Mouse (Mus musculus) limb, embryonic 11.5 days (tissue): ENCODE measurements around the gene Pou5f1. TPM values are rescaled to one million over a fixed set of nuclear protein-coding genes. Genes with fewer than 3 reads are reported as not detected.

Experiments used
- ATAC-seq: fragments of 200-750 bp; cut with Nextera tagmentation; 2 replicates; pipeline ENCODE4 v1.8.0; 2017; ENCODE audit warnings: low read depth; ENCODE audit not compliant: insufficient number of reproducible peaks, low FRiP score, low TSS enrichment
- DNase-seq: peaks from one replicate; pipeline ENCODE4 v3.0.0-alpha.2; 2015; ENCODE audit warnings: low spot score
- H3K27ac ChIP-seq: fragments of 300-500 bp; sonication (generic); replicated peaks from 2 replicates; pipeline ENCODE4 v1.5.1; 2014; ENCODE audit warnings: low read depth, mild to moderate bottlenecking, low read length
- H3K27me3 ChIP-seq: fragments of 300-500 bp; sonication (generic); 2 replicates; pipeline ENCODE4 v1.6.1; 2014; ENCODE audit warnings: mild to moderate bottlenecking, low read length, mixed read lengths; ENCODE audit not compliant: control insufficient read depth, insufficient read depth
- H3K36me3 ChIP-seq: fragments of 300-500 bp; sonication (generic); 2 replicates; pipeline ENCODE4 v1.6.1; 2014; ENCODE audit warnings: mild to moderate bottlenecking, low read length, moderate library complexity, mixed read lengths; ENCODE audit not compliant: control insufficient read depth, insufficient read depth
- H3K4me1 ChIP-seq: fragments of 300-500 bp; sonication (generic); 2 replicates; pipeline ENCODE4 v1.6.1; 2014; ENCODE audit warnings: low read length, mixed read lengths; ENCODE audit not compliant: control insufficient read depth, insufficient read depth
- H3K4me2 ChIP-seq: fragments of 300-500 bp; sonication (generic); 2 replicates; pipeline ENCODE4 v1.6.1; 2014; ENCODE audit warnings: low read depth, mild to moderate bottlenecking, moderate library complexity; ENCODE audit not compliant: severe bottlenecking
- H3K4me3 ChIP-seq: fragments of 300-500 bp; sonication (generic); 2 replicates; pipeline ENCODE4 v1.5.1; 2014; ENCODE audit warnings: low read depth, low read length
- H3K9ac ChIP-seq: fragments of 300-500 bp; sonication (generic); 2 replicates; pipeline ENCODE4 v1.6.1; 2014; ENCODE audit warnings: mild to moderate bottlenecking, low read length
- H3K9me3 ChIP-seq: fragments of 300-500 bp; sonication (generic); 2 replicates; pipeline ENCODE4 v1.6.1; 2016; ENCODE audit warnings: low read length; ENCODE audit not compliant: control insufficient read depth
- WGBS: fragments of 180-500 bp; shearing (Covaris S2); extraction: QIAGEN DNeasy Blood & Tissue Kit; methylation state at CpG from one replicate; pipeline ENCODE4 v1.1.7; 2014; 5-methylcytosine and 5-hydroxymethylcytosine counted together
- polyA plus RNA-seq: library from polyadenylated mRNA; unstranded; fragments of >200 nt; fragmentation: Nextera tagmentation; extraction: Ambion mirVana; gene quantifications from 2 replicates; pipeline ENCODE4 v1.2.1, GENCODE M21; 2014

The Pou5f1 gene
- polyA plus RNA-seq, 1 experiment from 2014 or later, result 0.11 TPM

DNA sequence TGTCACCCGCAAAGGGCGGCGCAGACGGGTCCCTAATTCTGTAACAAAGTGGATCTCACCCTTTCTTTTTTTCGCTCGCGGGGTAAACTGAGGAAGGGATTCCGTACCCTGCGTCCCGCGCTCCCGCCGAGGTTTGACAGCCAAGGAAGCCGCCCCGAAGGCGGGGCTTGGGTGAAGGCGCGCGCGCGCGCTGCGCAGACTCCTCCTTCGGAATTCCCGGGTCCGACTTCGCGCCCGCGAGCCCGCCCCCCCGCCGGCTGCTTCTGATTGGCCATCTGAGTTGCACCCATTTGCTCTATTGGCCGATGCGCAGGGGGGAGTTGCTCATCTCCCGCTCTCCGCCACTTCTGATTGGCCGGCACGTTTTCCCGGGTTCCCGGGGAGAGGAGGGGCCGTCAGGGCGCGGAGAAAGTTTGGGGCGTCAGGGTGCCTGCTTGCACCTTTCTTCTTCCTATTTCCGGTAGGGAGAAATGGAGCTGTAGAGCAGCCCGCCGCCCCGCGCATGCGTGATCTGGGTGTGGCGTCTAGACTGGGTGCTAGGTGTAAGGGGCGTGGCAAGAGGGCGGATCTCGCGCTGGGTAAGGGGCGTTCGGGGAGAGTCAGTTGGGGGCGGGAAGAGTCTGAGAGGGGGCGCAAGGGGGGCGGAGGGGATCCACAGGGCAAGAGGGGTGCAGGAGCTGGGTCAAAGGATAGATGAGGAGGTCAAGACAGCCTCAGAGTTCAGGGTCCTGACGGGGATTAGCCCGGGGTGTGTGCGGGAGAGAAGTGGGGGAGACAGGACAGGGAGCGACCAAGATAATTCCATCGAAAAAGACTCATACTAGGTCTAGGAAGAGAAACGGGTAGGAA lies 11.1 kb downstream of the Pou5f1 start, which contains the start of the genes Tcf19 and Cchcr1:
TSS of gene Tcf19 (minus strand) at position 173 of the 849 bp plus-strand sequence.
TSS of gene Cchcr1 (plus strand) at position 449 of the 849 bp plus-strand sequence.
- Histone ChIP-seq H3K4me2 (peak within 1 kb of the TSS; percentile 84), H3K4me1 (peaks cover 16% of the 10 kb centered on the region), H3K4me3 (peak within 1 kb of the TSS; percentile 57), H3K27me3 (no peaks in the 10 kb centered on the region), H3K27ac (0 out of 2 replicates have a peak within 1 kb of the TSS, but pooled peaks have one; percentile 39), H3K9me3 (no peaks in the 10 kb centered on the region), H3K36me3 (peaks cover 3% of the 10 kb centered on the region; the same call in 1 of the 2 replicates), H3K9ac (peak within 1 kb of the TSS; percentile 57)
- ATAC-seq, result peak; percentile 94
- under 1% methylated on average over 67 of the region's 67 CpGs for WGBS
- peak; percentile 98 for DNase-seq

DNA sequence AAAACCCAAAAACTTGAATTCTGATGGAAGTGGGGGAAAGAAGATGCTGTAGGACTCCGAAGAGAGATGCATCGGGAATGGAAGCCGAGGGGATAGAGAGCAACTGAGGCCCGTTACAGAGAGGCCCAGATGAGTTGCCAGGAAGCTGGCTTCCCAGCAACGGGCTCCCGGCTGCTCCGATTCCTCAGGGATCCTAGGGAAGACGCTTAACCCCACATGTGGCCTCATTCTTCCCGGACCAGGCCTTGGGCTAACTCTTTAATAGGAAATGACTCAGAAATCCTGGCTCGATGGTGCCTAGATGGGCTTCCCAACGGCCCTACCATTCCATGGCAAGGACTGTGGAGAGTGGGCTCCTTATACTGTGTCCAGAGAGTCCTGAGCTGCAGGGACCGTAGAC lies 11.7 kb downstream of the Pou5f1 start:
- WGBS, result 12% methylated on average over 12 of the region's 12 CpGs
- peak overlapping the region; percentile 57 for H3K4me3 ChIP-seq
- peaks cover 16% of the 10 kb centered on the region for H3K4me1 ChIP-seq
- H3K36me3 ChIP-seq, result peaks cover 3% of the 10 kb centered on the region; the same call in 1 of the 2 replicates
- ATAC-seq, result no peak
- no peaks in the 10 kb centered on the region for H3K27me3 ChIP-seq
- no peak for DNase-seq
- no peaks in the 10 kb centered on the region for H3K9me3 ChIP-seq
- peak overlapping the region; percentile 84 for H3K4me2 ChIP-seq
- no peak overlapping the region for H3K27ac ChIP-seq
- H3K9ac ChIP-seq, result peak overlapping the region; percentile 55

DNA sequence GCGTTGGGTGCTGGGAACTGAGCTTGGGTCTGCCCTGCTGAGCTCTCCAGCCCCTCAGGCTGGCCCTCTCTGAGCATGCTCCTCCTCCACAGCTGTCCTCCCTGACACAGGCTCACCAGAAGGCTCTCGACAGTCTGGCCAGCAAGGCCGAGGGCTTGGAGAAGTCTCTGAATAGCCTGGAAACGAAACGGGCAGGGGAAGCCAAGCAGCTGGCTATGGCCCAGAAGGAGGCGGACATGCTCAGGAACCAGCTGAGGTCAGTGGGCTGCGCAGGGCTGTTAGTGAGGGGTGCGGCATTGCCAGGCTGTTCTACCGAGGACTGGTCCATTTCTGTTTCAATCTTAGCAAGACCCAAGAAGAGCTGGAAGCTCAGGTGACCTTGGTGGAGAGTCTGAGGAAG lies 18.5 kb downstream of the Pou5f1 start:
- Histone ChIP-seq H3K27me3 (no peaks in the 10 kb centered on the region), H3K36me3 (peaks cover 11% of the 10 kb centered on the region; the same call in 1 of the 2 replicates), H3K4me1 (no peaks in the 10 kb centered on the region), H3K9me3 (no peaks in the 10 kb centered on the region), H3K9ac (no peak overlapping the region), H3K27ac (no peak overlapping the region), H3K4me2 (no peak overlapping the region), H3K4me3 (no peak overlapping the region)
- DNase-seq, result no peak
- no peak for ATAC-seq
- 91% methylated on average over 9 of the region's 9 CpGs for WGBS

DNA sequence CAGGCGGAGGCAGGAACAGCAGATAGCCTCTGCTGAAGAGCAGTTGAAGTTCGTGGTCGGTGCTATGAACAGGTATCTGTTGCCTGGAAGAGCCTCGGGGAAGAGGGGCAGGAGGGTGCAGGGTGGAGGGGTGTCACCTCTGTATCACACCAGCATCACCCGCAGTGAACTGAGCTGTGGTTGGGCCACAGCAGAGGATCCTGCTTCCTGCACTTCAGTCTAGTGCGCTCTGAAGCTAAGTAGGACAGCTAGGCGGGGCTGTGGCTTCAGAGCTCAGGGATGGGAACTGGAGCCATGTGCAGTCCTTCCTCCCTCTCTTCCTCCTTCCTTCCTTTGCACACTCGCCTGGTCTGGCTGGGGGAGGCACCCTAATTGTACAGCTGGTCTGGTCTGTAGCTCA lies 20.8 kb downstream of the Pou5f1 start:
- ATAC-seq, result no peak

DNA sequence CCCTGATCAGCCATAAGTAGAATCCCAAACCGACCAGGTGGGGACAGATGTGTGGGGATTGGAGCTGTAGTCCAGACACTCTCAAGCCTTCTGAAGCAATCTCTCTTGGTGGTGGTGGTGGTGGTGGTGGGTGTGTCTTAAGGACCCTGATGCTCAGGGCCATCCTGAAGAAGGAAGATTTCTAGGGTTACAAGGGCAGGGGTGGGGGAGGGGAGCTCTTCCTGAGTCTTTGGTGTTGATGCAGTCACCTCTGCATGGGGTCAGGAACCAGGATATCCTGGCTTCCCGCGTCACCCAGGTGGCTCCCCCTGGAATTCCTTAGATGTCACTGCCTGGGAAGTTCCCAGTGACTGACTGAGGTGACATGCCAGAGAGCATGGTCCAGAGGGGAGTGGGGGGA lies 26.5 kb downstream of the Pou5f1 start:
- H3K27me3 ChIP-seq, result no peaks in the 10 kb centered on the region
- H3K9me3 ChIP-seq, result no peaks in the 10 kb centered on the region
- 18% methylated on average over 3 of the region's 3 CpGs for WGBS
- peaks cover 10% of the 10 kb centered on the region for H3K36me3 ChIP-seq
- DNase-seq (no peak), ATAC-seq (no peak)
- no peak overlapping the region for H3K27ac ChIP-seq
- 0 out of 2 replicates have a peak, but pooled peaks cover 3% of the 10 kb centered on the region for H3K4me1 ChIP-seq
- no peak overlapping the region for H3K9ac ChIP-seq
- H3K4me2 ChIP-seq, result no peak overlapping the region
- no peak overlapping the region for H3K4me3 ChIP-seq

More for the DNA sequence above, 20.8 kb downstream of the Pou5f1 start:
- peaks cover 12% of the 10 kb centered on the region for H3K36me3 ChIP-seq
- no peak for DNase-seq
- no peaks in the 10 kb centered on the region for H3K4me1 ChIP-seq
- H3K9me3 ChIP-seq, result no peaks in the 10 kb centered on the region
- no peak overlapping the region for H3K4me2 ChIP-seq
- H3K27ac ChIP-seq, result no peak overlapping the region
- 85% methylated on average over 8 of the region's 8 CpGs for WGBS
- no peaks in the 10 kb centered on the region for H3K27me3 ChIP-seq
- H3K4me3 ChIP-seq, result no peak overlapping the region
- no peak overlapping the region for H3K9ac ChIP-seq

DNA sequence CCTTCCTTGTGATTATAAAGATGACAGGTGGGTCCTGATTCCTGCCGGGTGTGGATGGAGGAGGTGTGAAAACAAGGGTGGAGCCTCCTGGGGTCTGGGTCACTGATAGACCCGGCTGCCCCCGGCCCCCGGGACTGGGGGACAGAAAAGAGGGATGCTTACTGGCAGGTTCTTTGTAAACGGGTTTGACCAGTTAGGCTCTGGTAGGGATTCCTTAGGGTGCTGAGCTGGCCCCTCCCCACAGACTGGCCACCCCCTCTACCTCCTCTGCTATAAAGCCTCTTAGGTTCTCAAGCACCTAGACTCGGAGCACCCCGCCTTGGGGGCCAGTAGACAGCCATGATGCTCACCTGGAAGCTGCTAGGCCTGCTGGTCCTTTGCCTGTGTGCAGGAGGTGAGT lies 27.1 kb downstream of the Pou5f1 start, which contains the start of gene Psors1c2:
TSS of gene Psors1c2 (plus strand) at position 301 of the 400 bp plus-strand sequence.
- WGBS, result 19% methylated on average over 7 of the region's 7 CpGs

DNA sequence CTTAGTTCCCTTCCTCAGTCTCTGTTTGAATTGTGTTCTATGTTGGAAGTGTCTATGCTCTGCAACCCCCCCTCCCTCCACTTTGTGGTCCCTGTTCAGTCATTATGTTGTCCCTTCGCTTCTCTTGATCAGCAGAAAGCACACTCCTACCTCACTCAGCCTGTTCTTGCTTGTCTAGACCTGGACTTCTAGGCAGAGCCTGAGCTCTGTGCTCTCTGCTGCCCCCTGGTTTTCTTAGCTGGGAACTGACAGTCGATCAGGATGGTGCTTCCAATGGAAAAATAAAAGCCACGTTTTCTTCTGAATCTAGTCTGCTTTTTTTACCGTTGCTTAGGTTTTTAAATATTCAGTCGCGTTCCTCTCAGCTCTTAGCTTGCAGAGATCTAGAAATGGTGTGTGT lies 28.5 kb downstream of the Pou5f1 start:
- 22% methylated on average over 6 of the region's 6 CpGs for WGBS
- no peak for ATAC-seq

More for the DNA sequence above, 27.1 kb downstream of the Pou5f1 start, which contains the start of gene Psors1c2:
- Histone ChIP-seq H3K27ac (no peak within 1 kb of the TSS), H3K4me1 (0 out of 2 replicates have a peak, but pooled peaks cover 3% of the 10 kb centered on the region), H3K4me2 (no peak within 1 kb of the TSS), H3K27me3 (no peaks in the 10 kb centered on the region), H3K9me3 (no peaks in the 10 kb centered on the region), H3K9ac (no peak within 1 kb of the TSS), H3K4me3 (no peak within 1 kb of the TSS), H3K36me3 (peaks cover 10% of the 10 kb centered on the region)
- DNase-seq (no peak), ATAC-seq (no peak)

DNA sequence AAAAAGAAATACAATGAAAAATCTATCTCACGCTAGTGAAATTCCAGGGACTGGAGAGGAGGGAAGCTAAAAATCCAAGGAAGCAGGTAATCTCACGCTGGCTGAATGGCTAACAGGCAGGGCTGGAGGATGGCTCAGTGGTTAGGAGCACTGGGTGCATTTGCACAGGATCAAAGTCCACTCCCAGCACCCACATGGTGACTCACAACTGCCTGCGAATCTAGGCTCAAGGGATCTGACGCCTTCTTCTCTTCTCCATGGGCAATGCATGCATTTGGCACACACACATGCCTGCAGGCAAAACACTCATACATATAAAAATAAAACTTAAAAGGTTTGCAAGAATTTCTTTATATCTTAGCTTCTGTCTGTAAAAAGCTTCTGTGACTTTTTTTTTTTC lies 31.6 kb downstream of the Pou5f1 start:
- no peak overlapping the region for H3K4me3 ChIP-seq
- H3K27me3 ChIP-seq, result no peaks in the 10 kb centered on the region
- no peaks in the 10 kb centered on the region for H3K36me3 ChIP-seq
- H3K4me2 ChIP-seq, result no peak overlapping the region
- no peak overlapping the region for H3K27ac ChIP-seq
- DNase-seq, result no peak
- H3K9me3 ChIP-seq, result no peaks in the 10 kb centered on the region
- no peak overlapping the region for H3K9ac ChIP-seq
- 78% methylated on average over 4 of the region's 4 CpGs for WGBS
- H3K4me1 ChIP-seq, result 0 out of 2 replicates have a peak, but pooled peaks cover 3% of the 10 kb centered on the region
- ATAC-seq, result no peak

More for the DNA sequence above, 28.5 kb downstream of the Pou5f1 start:
- Histone ChIP-seq H3K9ac (no peak overlapping the region), H3K27me3 (no peaks in the 10 kb centered on the region), H3K4me2 (no peak overlapping the region), H3K27ac (no peak overlapping the region), H3K4me3 (no peak overlapping the region), H3K9me3 (no peaks in the 10 kb centered on the region), H3K36me3 (peaks cover 5% of the 10 kb centered on the region), H3K4me1 (0 out of 2 replicates have a peak, but pooled peaks cover 3% of the 10 kb centered on the region)
- peak; percentile 82 for DNase-seq
